Mouse (Mus musculus): Measurements from ENCODE around the gene Cpa2.
A peak's percentile ranks its signal among the peaks of the same experiment; 100 is the strongest.

The Cpa2 gene

GRCm38 (mm10) chr6:30541009-30541799 is at the start of gene Cpa2:
Gene Cpa2 (plus strand): TSS chr6:30541582.
- no peak for DNase-seq (ENCODE audit: low read depth in 1 of 2, low spot score in 2 of 2)

- no peak for DNase-seq (ENCODE audit: low read depth in 1 of 2, low spot score in 2 of 2)
Measured at GRCm38 (mm10) chr6:30499049-30499448, 42.3 kb upstream of the Cpa2 start.

GRCm38 (mm10) chr6:30508824-30509223 is 32.6 kb upstream of the Cpa2 start:
- DNase-seq (ENCODE audit: low read depth in 1 of 2, low spot score in 2 of 2), result no peak

GRCm38 (mm10) chr6:30509265-30510239 is 31.8 kb upstream of the Cpa2 start, which contains the start of the genes Tmem209 and Ssmem1:
Gene Tmem209 (minus strand): TSS chr6:30509783.
Gene Ssmem1 (plus strand): TSS chr6:30509849.
- peak; percentile 96 for DNase-seq (ENCODE audit: low read depth in 1 of 2, low spot score in 2 of 2)

- DNase-seq (ENCODE audit: low read depth in 1 of 2, low spot score in 2 of 2), result no peak
Measured at GRCm38 (mm10) chr6:30510291-30510690, 31.1 kb upstream of the Cpa2 start.

- DNase-seq (ENCODE audit: low read depth in 1 of 2, low spot score in 2 of 2), result no peak
Measured at GRCm38 (mm10) chr6:30514242-30514641, 27.1 kb upstream of the Cpa2 start.

GRCm38 (mm10) chr6:30520400-30520799 is 21.0 kb upstream of the Cpa2 start:
- DNase-seq (ENCODE audit: low read depth in 1 of 2, low spot score in 2 of 2), result no peak

- DNase-seq (ENCODE audit: low read depth in 1 of 2, low spot score in 2 of 2), result no peak
Measured at GRCm38 (mm10) chr6:30525456-30526332, 15.7 kb upstream of the Cpa2 start.

- DNase-seq (ENCODE audit: low read depth in 1 of 2, low spot score in 2 of 2), result no peak
Measured at GRCm38 (mm10) chr6:30526586-30527515, 14.5 kb upstream of the Cpa2 start.

GRCm38 (mm10) chr6:30528800-30529199 is 12.6 kb upstream of the Cpa2 start:
- DNase-seq (ENCODE audit: low read depth in 1 of 2, low spot score in 2 of 2), result no peak

GRCm38 (mm10) chr6:30535340-30535739 is 6.0 kb upstream of the Cpa2 start:
- no peak for DNase-seq (ENCODE audit: low read depth in 1 of 2, low spot score in 2 of 2)

- DNase-seq (ENCODE audit: low read depth in 1 of 2, low spot score in 2 of 2), result no peak
Measured at GRCm38 (mm10) chr6:30538240-30538639, 3.1 kb upstream of the Cpa2 start.

GRCm38 (mm10) chr6:30538800-30539199 is 2.6 kb upstream of the Cpa2 start:
- DNase-seq (ENCODE audit: low read depth in 1 of 2, low spot score in 2 of 2), result no peak

GRCm38 (mm10) chr6:30542277-30542676 is 895 bp downstream of the Cpa2 start:
- no peak for DNase-seq (ENCODE audit: low read depth in 1 of 2, low spot score in 2 of 2)

- DNase-seq (ENCODE audit: low read depth in 1 of 2, low spot score in 2 of 2), result no peak
Measured at GRCm38 (mm10) chr6:30543077-30543476, 1.7 kb downstream of the Cpa2 start.

GRCm38 (mm10) chr6:30543851-30544250 is 2.5 kb downstream of the Cpa2 start:
- no peak for DNase-seq (ENCODE audit: low read depth in 1 of 2, low spot score in 2 of 2)

- no peak for DNase-seq (ENCODE audit: low read depth in 1 of 2, low spot score in 2 of 2)
Measured at GRCm38 (mm10) chr6:30545689-30546088, 4.3 kb downstream of the Cpa2 start.

- DNase-seq (ENCODE audit: low read depth in 1 of 2, low spot score in 2 of 2), result peak; percentile 6 to 36
Measured at GRCm38 (mm10) chr6:30546571-30547273, 5.3 kb downstream of the Cpa2 start.

GRCm38 (mm10) chr6:30547274-30547645 is 5.9 kb downstream of the Cpa2 start:
- no peak for DNase-seq (ENCODE audit: low read depth in 1 of 2, low spot score in 2 of 2)

Data from monocyte, adult 2 months (primary cell).